Mouse (Mus musculus) hindbrain, embryonic 10.5 days (tissue): Measurements from ENCODE around the gene Olfr1493-ps1. TPM values are rescaled to one million over a fixed set of nuclear protein-coding genes. Genes with fewer than 3 reads are reported as not detected.

Source experiments
- DNase-seq: peaks from one replicate; pipeline ENCODE4 v3.0.0-alpha.2; 2017; ENCODE audit warnings: low spot score
- H3K27ac ChIP-seq: fragments of 300-500 bp; sonication (generic); 2 replicates; pipeline ENCODE4 v1.5.1; 2016; ENCODE audit warnings: mild to moderate bottlenecking, moderate library complexity
- H3K27me3 ChIP-seq: fragments of 300-500 bp; sonication (generic); 2 replicates; pipeline ENCODE4 v1.6.1; 2016; ENCODE audit warnings: mild to moderate bottlenecking; ENCODE audit not compliant: poor library complexity, insufficient read depth, severe bottlenecking
- H3K36me3 ChIP-seq: fragments of 300-500 bp; sonication (generic); 2 replicates; pipeline ENCODE4 v1.6.1; 2016; ENCODE audit warnings: mild to moderate bottlenecking, moderate library complexity
- H3K4me1 ChIP-seq: fragments of 300-500 bp; sonication (generic); replicated peaks from 2 replicates; pipeline ENCODE4 v1.6.1; 2016; ENCODE audit warnings: mild to moderate bottlenecking
- H3K4me3 ChIP-seq: fragments of 300-500 bp; sonication (generic); 2 replicates; pipeline ENCODE4 v1.5.1; 2016; ENCODE audit warnings: mild to moderate bottlenecking, moderate library complexity
- H3K9me3 ChIP-seq: fragments of 300-500 bp; sonication (generic); 2 replicates; pipeline ENCODE4 v1.6.1; 2016; ENCODE audit warnings: mild to moderate bottlenecking, moderate library complexity
- WGBS: fragments of 180-500 bp; shearing (Covaris S2); methylation state at CpG from one replicate; pipeline ENCODE4 v1.1.7; 2016; 5-methylcytosine and 5-hydroxymethylcytosine counted together
- polyA plus RNA-seq: library from polyadenylated mRNA; unstranded; fragments of >200 nt; fragmentation: Nextera tagmentation; extraction: Ambion mirVana; gene quantifications from 2 replicates; pipeline ENCODE4 v1.2.1, GENCODE M21; 2016

Gene Olfr1493-ps1
- polyA plus RNA-seq, result not detected in 2 replicates

GRCm38 (mm10) chr19:13722978-13723377 is at the start of gene Olfr1493-ps1:
Gene Olfr1493-ps1 (plus strand): TSS chr19:13723278.
- H3K27ac ChIP-seq, result no peak within 1 kb of the TSS
- H3K36me3 ChIP-seq, result no peaks in the 10 kb centered on the region
- no peaks in the 10 kb centered on the region for H3K27me3 ChIP-seq
- no peak for DNase-seq
- H3K4me1 ChIP-seq, result no peaks in the 10 kb centered on the region
- H3K9me3 ChIP-seq, result peaks cover 9% of the 10 kb centered on the region; the same call in 1 of the 2 replicates
- no peak within 1 kb of the TSS for H3K4me3 ChIP-seq
- 58% methylated on average over 2 of the region's 2 CpGs for WGBS

- WGBS, result 71% methylated on average over 3 of the region's 3 CpGs
- Histone ChIP-seq H3K4me3 (no peak within 1 kb of the TSS), H3K27ac (no peak within 1 kb of the TSS), H3K27me3 (no peaks in the 10 kb centered on the region), H3K4me1 (no peaks in the 10 kb centered on the region), H3K36me3 (no peaks in the 10 kb centered on the region), H3K9me3 (no peaks in the 10 kb centered on the region)
- DNase-seq, result no peak
Observed at GRCm38 (mm10) chr19:13696968-13697367, 26.1 kb upstream of the Olfr1493-ps1 start, which contains the start of gene Olfr1491. Gene Olfr1491 (plus strand): TSS chr19:13697268.

GRCm38 (mm10) chr19:13739428-13739827 is 16.4 kb downstream of the Olfr1493-ps1 start, which contains the start of gene Olfr1494:
Gene Olfr1494 (plus strand): TSS chr19:13739728.
- Histone ChIP-seq H3K4me1 (no peaks in the 10 kb centered on the region), H3K9me3 (0 out of 2 replicates have a peak, but pooled peaks cover 5% of the 10 kb centered on the region), H3K27me3 (no peaks in the 10 kb centered on the region), H3K4me3 (no peak within 1 kb of the TSS), H3K36me3 (no peaks in the 10 kb centered on the region), H3K27ac (no peak within 1 kb of the TSS)
- WGBS, result 92% methylated on average over 4 of the region's 4 CpGs
- DNase-seq, result no peak

- WGBS, result 88% methylated on average over 1 of the region's 1 CpGs
- peaks cover 8% of the 10 kb centered on the region; the same call in 1 of the 2 replicates for H3K9me3 ChIP-seq
Observed at GRCm38 (mm10) chr19:13749366-13749765, 26.3 kb downstream of the Olfr1493-ps1 start.

GRCm38 (mm10) chr19:13764306-13764705 is 41.2 kb downstream of the Olfr1493-ps1 start, which contains the start of gene Olfr1495:
Gene Olfr1495 (plus strand): TSS chr19:13764606.
- Histone ChIP-seq H3K9me3 (0 out of 2 replicates have a peak, but pooled peaks cover 8% of the 10 kb centered on the region), H3K36me3 (no peaks in the 10 kb centered on the region), H3K27me3 (no peaks in the 10 kb centered on the region), H3K4me1 (no peaks in the 10 kb centered on the region), H3K27ac (no peak within 1 kb of the TSS), H3K4me3 (no peak within 1 kb of the TSS)
- 83% methylated on average over 3 of the region's 3 CpGs for WGBS
- no peak for DNase-seq

More at GRCm38 (mm10) chr19:13749366-13749765, 26.3 kb downstream of the Olfr1493-ps1 start:
- H3K36me3 ChIP-seq, result no peaks in the 10 kb centered on the region
- no peak overlapping the region for H3K27ac ChIP-seq
- no peak for DNase-seq
- H3K27me3 ChIP-seq, result no peaks in the 10 kb centered on the region
- H3K4me3 ChIP-seq, result no peak overlapping the region
- H3K4me1 ChIP-seq, result no peaks in the 10 kb centered on the region

- Histone ChIP-seq H3K27me3 (no peaks in the 10 kb centered on the region), H3K9me3 (0 out of 2 replicates have a peak, but pooled peaks cover 6% of the 10 kb centered on the region), H3K27ac (no peak overlapping the region), H3K4me3 (no peak overlapping the region), H3K4me1 (no peaks in the 10 kb centered on the region), H3K36me3 (no peaks in the 10 kb centered on the region)
- DNase-seq, result no peak
- WGBS, result 88% methylated on average over 9 of the region's 9 CpGs
Observed at GRCm38 (mm10) chr19:13768565-13769276, 45.6 kb downstream of the Olfr1493-ps1 start.

GRCm38 (mm10) chr19:13777578-13777977 is 54.5 kb downstream of the Olfr1493-ps1 start, which contains the start of gene Olfr1496:
Gene Olfr1496 (plus strand): TSS chr19:13777878.
- Histone ChIP-seq H3K9me3 (no peaks in the 10 kb centered on the region), H3K4me3 (no peak within 1 kb of the TSS), H3K27me3 (no peaks in the 10 kb centered on the region), H3K4me1 (no peaks in the 10 kb centered on the region), H3K36me3 (no peaks in the 10 kb centered on the region), H3K27ac (no peak within 1 kb of the TSS)
- WGBS, result 88% methylated on average over 1 of the region's 1 CpGs
- no peak for DNase-seq

Other genes with a start within 250 kb of the Olfr1493-ps1 start
- gene Olfr1475, start 243.1 kb upstream of the Olfr1493-ps1 start, polyA plus RNA-seq, result not detected in 2 replicates
- not detected in 2 replicates for gene Olfr1477, start 222.7 kb upstream of the Olfr1493-ps1 start, polyA plus RNA-seq
- not detected in 2 replicates for gene Olfr1480, start 195.4 kb upstream of the Olfr1493-ps1 start, polyA plus RNA-seq
- gene Olfr1484, start 139.8 kb upstream of the Olfr1493-ps1 start, polyA plus RNA-seq, result not detected in 2 replicates
- gene Olfr1487, start 105.9 kb upstream of the Olfr1493-ps1 start, polyA plus RNA-seq, result not detected in 2 replicates
- not detected in 2 replicates for gene Olfr1489, start 91.7 kb upstream of the Olfr1493-ps1 start, polyA plus RNA-seq
- not detected in 2 replicates for gene Olfr1490, start 72.2 kb upstream of the Olfr1493-ps1 start, polyA plus RNA-seq
- gene Olfr1491, start 26.0 kb upstream of the Olfr1493-ps1 start, polyA plus RNA-seq, result not detected in 2 replicates
- not detected in 2 replicates for gene Olfr1494, start 16.4 kb downstream of the Olfr1493-ps1 start, polyA plus RNA-seq
- not detected in 2 replicates for gene Olfr1495, start 41.3 kb downstream of the Olfr1493-ps1 start, polyA plus RNA-seq
- not detected in 2 replicates for gene Olfr1496, start 54.6 kb downstream of the Olfr1493-ps1 start, polyA plus RNA-seq
- not detected in 2 replicates for gene Olfr1497, start 74.9 kb downstream of the Olfr1493-ps1 start, polyA plus RNA-seq
- gene Olfr1499, start 96.2 kb downstream of the Olfr1493-ps1 start, polyA plus RNA-seq, result not detected in 2 replicates
- gene Olfr1500, start 107.2 kb downstream of the Olfr1493-ps1 start, polyA plus RNA-seq, result not detected in 2 replicates
- gene Olfr1501, start 127.4 kb downstream of the Olfr1493-ps1 start, polyA plus RNA-seq, result not detected in 2 replicates
- gene Olfr1502, start 138.5 kb downstream of the Olfr1493-ps1 start, polyA plus RNA-seq, result not detected in 2 replicates
- gene Olfr1504, start 174.7 kb downstream of the Olfr1493-ps1 start, polyA plus RNA-seq, result not detected in 2 replicates
- gene Olfr1505, start 190.3 kb downstream of the Olfr1493-ps1 start, polyA plus RNA-seq, result not detected in 2 replicates